Mouse (Mus musculus) C2C12 (cell line): ENCODE measurements around the gene Slc39a10.

Source experiments
- CEBPB ChIP-seq: IDR thresholded peaks from one replicate; pipeline ENCODE4 v1.6.1; 2011; ENCODE audit warnings: low read depth, mild to moderate bottlenecking, control low read depth, moderate library complexity
- CTCF ChIP-seq: IDR thresholded peaks from one replicate; pipeline ENCODE4 v1.5.1; 2011; ENCODE audit not compliant: control insufficient read depth, insufficient read depth, insufficient read length
- FOSL1 ChIP-seq: IDR thresholded peaks from one replicate; pipeline ENCODE4 v1.8.0; 2011; ENCODE audit warnings: mild to moderate bottlenecking, low read length; ENCODE audit not compliant: poor library complexity, insufficient read depth, severe bottlenecking
- MAX ChIP-seq: IDR thresholded peaks from one replicate; pipeline ENCODE4 v1.6.1; 2011; ENCODE audit warnings: mild to moderate bottlenecking, control low read depth
- MYOD1 ChIP-seq: IDR thresholded peaks from one replicate; pipeline ENCODE4 v1.6.1; 2011; ENCODE audit warnings: low read depth; ENCODE audit not compliant: control insufficient read depth, insufficient read length
- MYOG ChIP-seq: IDR thresholded peaks from one replicate; pipeline ENCODE4 v1.6.1; 2011; ENCODE audit not compliant: control insufficient read depth, insufficient read length; ENCODE audit errors: extremely low read depth
- USF1 ChIP-seq: IDR thresholded peaks from one replicate; pipeline ENCODE4 v1.6.1; 2011; ENCODE audit warnings: low read depth, mild to moderate bottlenecking, control low read depth, moderate library complexity

DNA sequence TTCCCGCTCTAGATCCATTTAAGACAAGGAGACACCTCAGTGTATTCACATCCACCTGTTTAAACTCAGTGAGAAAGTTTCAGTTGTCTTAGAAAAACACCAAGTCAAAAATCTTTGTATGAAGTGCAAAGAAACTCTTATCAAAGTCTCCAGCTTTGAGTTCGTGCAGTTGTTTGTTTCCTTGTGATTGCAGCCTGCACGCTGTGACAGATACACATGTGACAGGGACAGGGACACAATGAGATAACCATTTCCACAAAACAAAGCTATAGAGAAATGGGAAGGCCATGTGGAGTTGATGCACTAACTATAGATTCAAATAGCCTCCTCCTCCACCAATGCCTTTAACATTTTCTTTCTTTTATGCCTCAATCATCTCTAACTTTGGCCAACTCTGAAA lies 33.6 kb upstream of the Slc39a10 start:
- TF ChIP-seq CTCF (no peak), MAX (no peak), CEBPB (no peak), USF1 (no peak), MYOG (no peak), MYOD1 (no peak), FOSL1 (no peak)
